Mouse (Mus musculus): ENCODE data around the gene Pde8a. TPM values are rescaled to one million over a fixed set of nuclear protein-coding genes. Genes with fewer than 3 reads are reported as not detected.

The Pde8a gene
- polyA plus RNA-seq, 1 experiment from 2014 or later: 3.6 TPM

DNA sequence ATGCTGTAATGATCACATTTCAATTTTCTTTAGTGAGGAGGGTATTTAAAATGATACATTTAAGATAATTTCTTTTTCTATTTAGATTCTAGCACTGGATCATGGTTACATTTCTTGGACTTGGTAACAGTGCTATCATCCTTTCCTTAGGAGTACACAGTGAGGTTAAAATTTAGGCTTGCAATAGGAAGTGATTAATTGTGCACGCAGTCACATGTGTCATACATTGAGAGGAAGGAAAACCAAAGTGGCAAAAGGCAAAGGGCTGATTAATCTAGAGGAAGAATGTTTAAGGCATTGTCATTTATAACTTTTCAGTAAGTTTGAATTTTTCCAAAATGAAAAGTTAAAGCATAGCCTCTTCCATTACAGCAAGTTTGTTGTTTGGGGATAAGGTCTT is 67.8 kb downstream of the Pde8a start:
- Histone ChIP-seq H3K4me1 (replicated peaks) (peaks cover 5% of the 10 kb centered on the region; the same call in 1 of the 2 replicates), H3K9ac (replicated peaks) (no peak overlapping the region), H3K4me3 (replicated peaks) (no peak overlapping the region), H3K27me3 (no peaks in the 10 kb centered on the region), H3K4me2 (no peak overlapping the region), H3K27ac (no peak overlapping the region), H3K36me3 (no peaks in the 10 kb centered on the region), H3K9me3 (no peaks in the 10 kb centered on the region)
- no peak for ATAC-seq (ENCODE audit: insufficient number of reproducible peaks, insufficient read depth, low FRiP score, low TSS enrichment, low read depth)
- WGBS: 80% methylated on average over 1 of the region's 1 CpGs

DNA sequence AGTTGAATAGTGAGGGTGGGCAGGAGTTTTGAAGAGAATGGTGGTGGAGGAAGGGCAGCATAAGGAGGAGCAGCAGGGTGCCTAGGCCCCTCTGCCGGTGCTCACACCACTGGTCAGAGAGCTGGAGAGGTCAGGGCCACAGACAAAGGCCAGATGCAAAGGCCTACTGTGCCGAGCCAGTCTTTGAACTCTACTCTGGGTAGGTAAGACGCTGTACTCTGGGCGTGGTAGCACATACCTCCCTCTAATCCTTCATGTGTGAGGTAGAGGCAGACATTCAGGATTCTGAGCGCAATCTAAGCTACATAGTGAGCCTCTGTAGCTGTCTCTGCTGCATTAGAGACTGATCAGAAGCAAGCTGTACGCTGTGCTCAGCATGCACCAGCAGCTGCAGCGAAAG is 73.1 kb downstream of the Pde8a start:
- Histone ChIP-seq H3K4me3 (replicated peaks) (no peak overlapping the region), H3K4me1 (replicated peaks) (peaks cover 5% of the 10 kb centered on the region; the same call in 1 of the 2 replicates), H3K9ac (replicated peaks) (no peak overlapping the region), H3K27ac (no peak overlapping the region), H3K36me3 (no peaks in the 10 kb centered on the region), H3K9me3 (no peaks in the 10 kb centered on the region), H3K4me2 (no peak overlapping the region), H3K27me3 (no peaks in the 10 kb centered on the region)
- ATAC-seq (ENCODE audit: insufficient number of reproducible peaks, insufficient read depth, low FRiP score, low TSS enrichment, low read depth): no peak
- 44% methylated on average over 7 of the region's 7 CpGs for WGBS

DNA sequence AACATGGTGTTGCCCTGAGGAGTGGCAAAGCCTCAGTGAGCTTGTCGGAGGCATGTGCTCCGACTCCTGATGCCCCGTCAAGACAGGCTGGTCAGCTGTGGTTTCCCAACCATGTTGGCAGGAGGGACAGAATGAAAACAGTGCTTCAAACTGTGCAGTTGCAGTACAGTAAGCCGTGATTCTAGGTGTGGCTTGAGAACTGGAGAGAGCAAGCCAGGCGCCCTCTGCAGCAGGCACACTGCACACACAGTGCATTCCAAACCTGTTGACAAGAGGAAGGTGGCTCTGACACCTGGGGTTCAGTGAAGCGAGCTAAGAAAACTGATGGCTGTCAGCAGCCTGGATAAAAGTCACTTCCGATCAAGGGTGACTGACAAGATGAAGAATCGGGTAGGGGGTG is 73.5 kb downstream of the Pde8a start:
- Histone ChIP-seq H3K27me3 (no peaks in the 10 kb centered on the region), H3K4me2 (no peak overlapping the region), H3K36me3 (no peaks in the 10 kb centered on the region), H3K27ac (no peak overlapping the region), H3K4me3 (replicated peaks) (no peak overlapping the region), H3K9me3 (no peaks in the 10 kb centered on the region), H3K9ac (replicated peaks) (no peak overlapping the region), H3K4me1 (replicated peaks) (peaks cover 3% of the 10 kb centered on the region; the same call in 1 of the 2 replicates)
- WGBS: 66% methylated on average over 8 of the region's 8 CpGs
- ATAC-seq (ENCODE audit: insufficient number of reproducible peaks, insufficient read depth, low FRiP score, low TSS enrichment, low read depth): no peak

DNA sequence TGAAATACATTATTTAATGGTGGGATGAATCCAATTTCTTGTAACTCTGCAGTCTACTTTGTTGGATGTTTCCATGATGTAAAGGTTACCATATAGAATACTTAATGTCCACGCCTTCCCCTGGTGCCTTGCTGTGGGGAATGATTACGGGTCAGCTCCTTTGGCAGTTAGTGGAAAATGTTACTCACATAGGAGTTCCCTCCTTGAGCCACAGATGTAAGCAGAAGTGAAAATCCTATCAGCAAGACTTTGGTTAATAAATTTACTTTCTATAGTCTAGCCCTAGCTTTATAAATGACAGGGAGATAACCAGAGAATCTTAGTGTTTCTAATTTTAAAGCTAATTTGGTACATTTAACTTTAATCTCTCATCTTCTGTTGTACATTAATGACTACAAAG is 81.8 kb downstream of the Pde8a start:
- no peak for ATAC-seq (ENCODE audit: insufficient number of reproducible peaks, insufficient read depth, low FRiP score, low TSS enrichment, low read depth)
- no peak overlapping the region for H3K9ac ChIP-seq (replicated peaks)
- 85% methylated on average over 2 of the region's 2 CpGs for WGBS
- H3K4me3 ChIP-seq (replicated peaks): no peak overlapping the region
- no peaks in the 10 kb centered on the region for H3K36me3 ChIP-seq
- no peak overlapping the region for H3K27ac ChIP-seq
- H3K4me1 ChIP-seq (replicated peaks): peaks cover 22% of the 10 kb centered on the region
- H3K4me2 ChIP-seq: no peak overlapping the region
- no peaks in the 10 kb centered on the region for H3K27me3 ChIP-seq
- H3K9me3 ChIP-seq: no peaks in the 10 kb centered on the region

DNA sequence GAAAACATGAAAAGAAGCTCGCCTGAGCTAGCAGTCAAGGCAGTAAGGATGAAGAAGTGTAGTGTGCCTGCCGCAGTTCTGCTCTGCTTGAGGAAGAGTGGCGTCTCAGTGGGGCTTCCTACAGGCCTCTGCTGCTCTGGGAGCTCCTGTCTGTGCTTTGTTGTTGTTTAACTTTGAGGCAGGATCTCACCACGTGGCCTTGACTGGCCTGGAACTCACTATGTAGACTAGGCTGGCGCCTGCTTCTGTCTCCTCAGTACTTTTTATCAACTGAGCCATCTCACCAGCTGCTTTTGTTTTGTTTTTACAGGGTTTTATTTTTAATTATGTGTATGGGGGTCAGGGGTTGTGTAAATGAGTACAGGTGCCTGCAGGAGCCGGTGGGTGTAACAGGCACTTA is 84.8 kb downstream of the Pde8a start:
- Histone ChIP-seq H3K4me3 (replicated peaks) (no peak overlapping the region), H3K27ac (no peak overlapping the region), H3K9me3 (no peaks in the 10 kb centered on the region), H3K4me1 (replicated peaks) (peaks cover 30% of the 10 kb centered on the region), H3K36me3 (no peaks in the 10 kb centered on the region), H3K9ac (replicated peaks) (no peak overlapping the region), H3K27me3 (no peaks in the 10 kb centered on the region), H3K4me2 (no peak overlapping the region)
- 24% methylated on average over 6 of the region's 6 CpGs for WGBS
- no peak for ATAC-seq (ENCODE audit: insufficient number of reproducible peaks, insufficient read depth, low FRiP score, low TSS enrichment, low read depth)

DNA sequence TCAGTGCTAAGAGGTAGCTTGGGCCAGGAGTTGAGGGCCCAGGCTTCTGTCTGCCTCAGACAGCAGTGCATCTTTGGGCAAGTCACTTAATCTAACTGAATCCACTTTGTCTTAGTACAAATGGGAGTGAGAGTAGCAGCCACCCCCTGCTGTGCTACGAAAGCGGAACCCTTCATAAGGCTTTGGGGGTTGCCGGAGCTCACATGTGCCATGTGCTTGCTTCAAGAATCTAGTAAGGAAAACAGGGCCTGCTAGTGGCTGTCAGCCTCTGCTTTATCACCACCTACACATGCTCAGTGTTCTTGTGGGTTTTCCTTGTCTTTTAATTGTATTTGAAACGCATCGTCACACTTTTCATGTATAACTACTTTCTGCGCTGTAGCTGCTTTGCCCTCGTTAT is 87.9 kb downstream of the Pde8a start:
- 41% methylated on average over 7 of the region's 7 CpGs for WGBS
- Histone ChIP-seq H3K4me3 (replicated peaks) (no peak overlapping the region), H3K27me3 (no peaks in the 10 kb centered on the region), H3K4me2 (no peak overlapping the region), H3K27ac (0 out of 2 replicates have a peak overlapping the region, but pooled peaks have one; percentile 0), H3K9ac (replicated peaks) (no peak overlapping the region), H3K9me3 (no peaks in the 10 kb centered on the region), H3K36me3 (no peaks in the 10 kb centered on the region), H3K4me1 (replicated peaks) (peaks cover 17% of the 10 kb centered on the region; the same call in 1 of the 2 replicates)
- ATAC-seq (ENCODE audit: insufficient number of reproducible peaks, insufficient read depth, low FRiP score, low TSS enrichment, low read depth): no peak

DNA sequence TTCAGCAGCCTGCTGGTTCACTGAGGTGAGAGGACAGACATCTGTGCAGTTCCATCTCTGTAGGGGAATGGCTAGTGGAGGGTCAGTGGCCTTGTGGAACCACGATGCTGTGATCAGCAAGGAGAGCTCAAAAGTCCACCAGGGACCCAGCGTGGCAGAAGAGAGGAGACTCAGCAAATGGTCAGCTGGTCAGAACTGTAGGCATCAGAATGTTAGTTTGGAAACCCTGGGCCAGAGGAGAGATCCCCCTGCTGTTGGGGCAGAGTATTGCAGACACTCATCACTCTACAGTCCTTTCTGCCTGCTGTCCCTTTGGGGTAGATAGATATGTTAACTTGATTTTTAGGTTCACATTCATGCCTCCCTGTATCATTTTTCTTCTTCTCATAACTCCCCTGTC is 90.3 kb downstream of the Pde8a start:
- Histone ChIP-seq H3K4me1 (replicated peaks) (peaks cover 8% of the 10 kb centered on the region; the same call in 1 of the 2 replicates), H3K36me3 (no peaks in the 10 kb centered on the region), H3K27me3 (no peaks in the 10 kb centered on the region), H3K9ac (replicated peaks) (no peak overlapping the region), H3K4me2 (no peak overlapping the region), H3K27ac (no peak overlapping the region), H3K9me3 (no peaks in the 10 kb centered on the region), H3K4me3 (replicated peaks) (no peak overlapping the region)
- ATAC-seq (ENCODE audit: insufficient number of reproducible peaks, insufficient read depth, low FRiP score, low TSS enrichment, low read depth): no peak
- WGBS: 90% methylated on average over 2 of the region's 2 CpGs

DNA sequence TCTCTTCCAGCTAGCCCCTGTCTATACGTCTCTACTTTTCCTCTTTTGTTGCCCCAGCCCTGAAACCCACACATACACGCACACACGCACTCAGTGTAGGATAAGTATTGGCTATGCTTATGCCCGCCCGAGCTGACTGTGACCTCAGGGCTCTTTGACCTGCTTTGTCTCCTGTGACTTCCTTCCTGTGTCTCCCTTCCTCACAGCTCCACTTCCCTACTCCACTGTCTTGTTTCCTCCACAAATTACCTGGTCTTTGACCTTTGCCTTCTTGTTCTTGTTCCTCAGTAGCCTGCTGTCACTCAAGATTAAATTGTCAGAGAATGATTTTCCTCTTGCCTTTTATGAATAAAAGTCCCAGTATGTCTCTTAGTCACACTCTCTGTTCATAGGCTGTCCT is 90.7 kb downstream of the Pde8a start:
- no peaks in the 10 kb centered on the region for H3K27me3 ChIP-seq
- WGBS: 84% methylated on average over 5 of the region's 5 CpGs
- H3K9me3 ChIP-seq: no peaks in the 10 kb centered on the region
- H3K4me3 ChIP-seq (replicated peaks): no peak overlapping the region
- no peak overlapping the region for H3K27ac ChIP-seq
- no peaks in the 10 kb centered on the region for H3K36me3 ChIP-seq
- no peak overlapping the region for H3K9ac ChIP-seq (replicated peaks)
- H3K4me1 ChIP-seq (replicated peaks): peaks cover 7% of the 10 kb centered on the region; the same call in 1 of the 2 replicates
- H3K4me2 ChIP-seq: no peak overlapping the region
- no peak for ATAC-seq (ENCODE audit: insufficient number of reproducible peaks, insufficient read depth, low FRiP score, low TSS enrichment, low read depth)

DNA sequence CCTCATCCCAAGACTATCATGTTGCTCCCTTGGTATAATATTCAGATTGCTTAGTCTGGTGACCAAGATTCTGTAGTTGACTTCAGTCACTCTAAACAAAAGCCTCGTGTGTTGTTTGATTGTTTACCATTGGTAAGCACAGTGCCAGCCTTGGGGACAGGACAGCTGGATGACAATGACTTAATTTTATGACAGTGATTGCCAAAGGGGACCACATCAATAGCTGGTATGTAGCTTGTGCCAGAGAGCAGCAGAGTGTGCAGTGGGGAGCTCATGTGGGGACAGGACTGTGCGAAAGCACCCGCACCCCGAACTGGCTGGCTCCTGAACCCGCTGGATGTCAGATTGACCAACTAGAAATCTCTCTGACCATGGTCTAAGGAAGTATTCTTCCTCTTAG is 91.3 kb downstream of the Pde8a start:
- Histone ChIP-seq H3K27ac (no peak overlapping the region), H3K4me3 (replicated peaks) (no peak overlapping the region), H3K27me3 (no peaks in the 10 kb centered on the region), H3K36me3 (no peaks in the 10 kb centered on the region), H3K9ac (replicated peaks) (no peak overlapping the region), H3K4me1 (replicated peaks) (peaks cover 7% of the 10 kb centered on the region; the same call in 1 of the 2 replicates), H3K4me2 (no peak overlapping the region), H3K9me3 (no peaks in the 10 kb centered on the region)
- WGBS: 90% methylated on average over 5 of the region's 5 CpGs
- no peak for ATAC-seq (ENCODE audit: insufficient number of reproducible peaks, insufficient read depth, low FRiP score, low TSS enrichment, low read depth)

DNA sequence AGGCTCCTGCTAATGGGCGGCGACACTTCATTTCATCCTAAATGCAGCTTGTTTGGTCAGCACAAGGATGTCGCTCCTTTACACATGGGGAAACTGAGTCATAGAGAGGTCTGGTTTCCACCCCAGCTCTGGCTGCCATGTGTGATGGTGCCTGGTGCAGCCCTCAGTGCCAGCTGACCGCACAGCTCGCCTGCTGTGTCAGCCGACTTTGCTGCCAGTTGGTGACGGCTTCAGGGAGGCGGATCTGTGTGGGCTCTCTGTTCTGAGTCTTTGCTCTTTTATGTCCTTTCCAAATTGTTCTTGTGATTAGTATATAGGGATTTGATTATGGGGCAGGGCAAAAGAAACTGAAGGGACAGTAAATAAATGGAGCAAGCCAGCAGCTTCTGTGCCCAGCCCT is 94.3 kb downstream of the Pde8a start:
- no peak for ATAC-seq (ENCODE audit: insufficient number of reproducible peaks, insufficient read depth, low FRiP score, low TSS enrichment, low read depth)
- Histone ChIP-seq H3K4me1 (replicated peaks) (no peaks in the 10 kb centered on the region), H3K4me2 (no peak overlapping the region), H3K36me3 (no peaks in the 10 kb centered on the region), H3K9ac (replicated peaks) (no peak overlapping the region), H3K9me3 (no peaks in the 10 kb centered on the region), H3K27ac (no peak overlapping the region), H3K4me3 (replicated peaks) (no peak overlapping the region), H3K27me3 (no peaks in the 10 kb centered on the region)
- 75% methylated on average over 8 of the region's 8 CpGs for WGBS

DNA sequence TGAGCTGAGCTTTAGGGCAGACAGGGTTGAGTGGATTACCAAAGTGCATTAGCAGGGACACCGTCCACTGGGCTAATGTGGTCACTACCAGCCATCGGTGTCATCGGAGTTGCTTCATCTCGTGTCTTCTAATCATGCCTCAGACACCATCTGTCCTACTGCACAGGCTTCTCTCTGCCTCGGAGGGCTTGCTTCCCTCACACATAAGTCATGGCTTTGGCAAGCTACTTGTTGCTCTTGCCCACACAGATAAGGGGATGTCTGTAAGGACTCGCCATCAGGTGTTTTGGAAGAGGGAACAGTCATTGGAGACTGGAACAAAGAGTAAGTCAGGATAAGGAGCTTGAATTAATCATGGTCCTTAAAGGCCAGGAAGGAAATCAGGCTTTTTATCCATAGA is 95.9 kb downstream of the Pde8a start:
- H3K4me1 ChIP-seq (replicated peaks): no peaks in the 10 kb centered on the region
- no peak overlapping the region for H3K9ac ChIP-seq (replicated peaks)
- no peak overlapping the region for H3K4me2 ChIP-seq
- 91% methylated on average over 6 of the region's 6 CpGs for WGBS
- no peaks in the 10 kb centered on the region for H3K36me3 ChIP-seq
- no peak overlapping the region for H3K4me3 ChIP-seq (replicated peaks)
- H3K9me3 ChIP-seq: no peaks in the 10 kb centered on the region
- no peaks in the 10 kb centered on the region for H3K27me3 ChIP-seq
- no peak overlapping the region for H3K27ac ChIP-seq
- ATAC-seq (ENCODE audit: insufficient number of reproducible peaks, insufficient read depth, low FRiP score, low TSS enrichment, low read depth): no peak

DNA sequence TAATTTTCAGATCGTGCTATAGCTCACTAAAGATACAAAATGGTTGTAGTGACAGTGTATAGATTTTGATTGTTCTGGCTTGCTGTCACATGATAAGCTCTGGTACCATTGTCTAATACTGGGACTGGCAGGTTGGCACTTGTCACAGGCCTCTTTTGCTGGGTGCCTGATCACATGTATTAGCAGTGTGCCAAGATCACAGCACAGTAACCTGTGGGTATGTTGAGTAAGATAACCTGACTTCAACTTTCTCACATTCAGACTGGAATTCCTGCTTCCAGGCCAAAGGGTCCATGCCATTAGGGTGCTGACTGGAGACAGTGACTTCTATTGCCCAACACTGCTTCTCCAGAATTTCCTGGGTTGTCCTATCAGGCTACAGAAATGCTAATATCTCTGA is 97.7 kb downstream of the Pde8a start:
- WGBS: 91% methylated on average over 1 of the region's 1 CpGs
- Histone ChIP-seq H3K27me3 (no peaks in the 10 kb centered on the region), H3K4me2 (no peak overlapping the region), H3K4me1 (replicated peaks) (no peaks in the 10 kb centered on the region), H3K9me3 (no peaks in the 10 kb centered on the region), H3K4me3 (replicated peaks) (no peak overlapping the region), H3K9ac (replicated peaks) (no peak overlapping the region), H3K27ac (no peak overlapping the region), H3K36me3 (no peaks in the 10 kb centered on the region)
- ATAC-seq (ENCODE audit: insufficient number of reproducible peaks, insufficient read depth, low FRiP score, low TSS enrichment, low read depth): no peak
